Mouse (Mus musculus) lung, postnatal 36 days (tissue): Measurements from ENCODE around the gene Fip1l1.

Experiments used
- DNase-seq: peaks from one replicate; pipeline ENCODE4 v3.0.0; 2022; ENCODE audit warnings: mixed read lengths

Gene Fip1l1

GRCm38 (mm10) chr5:74535240-74536021 is at the start of gene Fip1l1:
Gene Fip1l1 (plus strand): TSS chr5:74535449.
- DNase-seq: peak; percentile 90

- no peak for DNase-seq
These were observed 42.5 kb upstream of the Fip1l1 start for GRCm38 (mm10) chr5:74492705-74493104.

- DNase-seq: peak; percentile 9
These were observed 23.6 kb upstream of the Fip1l1 start for GRCm38 (mm10) chr5:74511686-74512085.

GRCm38 (mm10) chr5:74527025-74527424 is 8.2 kb upstream of the Fip1l1 start:
- DNase-seq: no peak

- no peak for DNase-seq
These were observed 4.5 kb upstream of the Fip1l1 start for GRCm38 (mm10) chr5:74530785-74531184.

GRCm38 (mm10) chr5:74531630-74532280 is 3.5 kb upstream of the Fip1l1 start, which contains the start of gene Scfd2:
Gene Scfd2 (minus strand): TSS chr5:74531759.
- peak; percentile 99 for DNase-seq

- DNase-seq: no peak
These were observed 1.1 kb downstream of the Fip1l1 start for GRCm38 (mm10) chr5:74536180-74536947.

- DNase-seq: no peak
These were observed 10.4 kb downstream of the Fip1l1 start for GRCm38 (mm10) chr5:74545606-74546005.

- no peak for DNase-seq
These were observed 14.3 kb downstream of the Fip1l1 start for GRCm38 (mm10) chr5:74549566-74549965.

- peak; percentile 10 for DNase-seq
These were observed 25.9 kb downstream of the Fip1l1 start for GRCm38 (mm10) chr5:74561151-74561550.

- peak; percentile 57 for DNase-seq
These were observed 36.5 kb downstream of the Fip1l1 start for GRCm38 (mm10) chr5:74571767-74572166.

- no peak for DNase-seq
These were observed 53.9 kb downstream of the Fip1l1 start for GRCm38 (mm10) chr5:74589133-74589532.

GRCm38 (mm10) chr5:74591413-74591812 is 56.2 kb downstream of the Fip1l1 start:
- no peak for DNase-seq

- DNase-seq: no peak
These were observed 57.9 kb downstream of the Fip1l1 start for GRCm38 (mm10) chr5:74593147-74593546.

- no peak for DNase-seq
These were observed 64.8 kb downstream of the Fip1l1 start for GRCm38 (mm10) chr5:74600010-74600409.

- no peak for DNase-seq
These were observed 65.9 kb downstream of the Fip1l1 start for GRCm38 (mm10) chr5:74601171-74601570.

GRCm38 (mm10) chr5:74601965-74602364 is 66.7 kb downstream of the Fip1l1 start:
- no peak for DNase-seq

GRCm38 (mm10) chr5:74602371-74602770 is 67.1 kb downstream of the Fip1l1 start:
- no peak for DNase-seq

- DNase-seq: peak; percentile 67
These were observed 68.1 kb downstream of the Fip1l1 start for GRCm38 (mm10) chr5:74603306-74603705.

GRCm38 (mm10) chr5:74606213-74606612 is 71.0 kb downstream of the Fip1l1 start:
- DNase-seq: no peak

GRCm38 (mm10) chr5:74610511-74610910 is 75.3 kb downstream of the Fip1l1 start:
- DNase-seq: no peak

- DNase-seq: no peak
These were observed 77.5 kb downstream of the Fip1l1 start for GRCm38 (mm10) chr5:74612713-74613112.

GRCm38 (mm10) chr5:74613491-74614151 is 78.4 kb downstream of the Fip1l1 start:
- peak; percentile 82 for DNase-seq
